Mouse (Mus musculus) myocyte (in vitro differentiated cells): Measurements from ENCODE around the gene Bola2. TPM values are rescaled to one million over a fixed set of nuclear protein-coding genes. Genes with fewer than 3 reads are reported as not detected.

Experiments
- H3K27me3 ChIP-seq: one replicate; pipeline ENCODE4 v1.6.1; 2011; ENCODE audit not compliant: control insufficient read depth, insufficient read depth, insufficient read length
- H3K36me3 ChIP-seq: one replicate; pipeline ENCODE4 v1.6.1; 2011; ENCODE audit not compliant: control insufficient read depth, insufficient read depth
- H3K4me2 ChIP-seq: one replicate; pipeline ENCODE4 v1.6.1; 2011; ENCODE audit warnings: low read depth, control low read depth
- H3K4me3 ChIP-seq: one replicate; pipeline ENCODE4 v1.5.1; 2011; ENCODE audit warnings: mild to moderate bottlenecking, control low read depth, moderate library complexity
- H3K79me2 ChIP-seq: one replicate; pipeline ENCODE4 v1.6.1; 2011; ENCODE audit not compliant: control insufficient read depth, insufficient read depth
- H3ac ChIP-seq: one replicate; pipeline ENCODE4 v1.6.1; 2011; ENCODE audit not compliant: control insufficient read depth, insufficient read length
- CEBPB ChIP-seq: IDR thresholded peaks from 2 replicates; pipeline ENCODE4 v1.6.1; 2011; ENCODE audit warnings: mild to moderate bottlenecking, moderate library complexity; ENCODE audit not compliant: poor library complexity, insufficient read depth, severe bottlenecking
- E2F4 ChIP-seq: IDR thresholded peaks from one replicate; pipeline ENCODE4 v1.6.1; 2011; ENCODE audit warnings: mild to moderate bottlenecking, control low read depth, moderate library complexity; ENCODE audit not compliant: insufficient read depth
- MAX ChIP-seq: IDR thresholded peaks from one replicate; pipeline ENCODE4 v1.6.1; 2011; ENCODE audit warnings: low read depth, mild to moderate bottlenecking, control low read depth
- MYOD1 ChIP-seq, 3 experiments: IDR thresholded peaks; one replicate each; pipeline ENCODE4 v1.6.1; 2011; ENCODE audit warnings: control low read depth in 2 of 3, low read depth in 2 of 3, mild to moderate bottlenecking in 2 of 3, moderate library complexity in 1 of 3; ENCODE audit not compliant: insufficient read length in 2 of 3, control insufficient read depth in 1 of 3
- MYOG ChIP-seq, 3 experiments: IDR thresholded peaks; one replicate each; pipeline ENCODE4 v1.6.1; 2011; ENCODE audit warnings: control low read depth in 2 of 3, low read depth in 2 of 3, mild to moderate bottlenecking in 2 of 3; ENCODE audit not compliant: insufficient read length in 2 of 3, control insufficient read depth in 1 of 3, insufficient read depth in 1 of 3
- POLR2A ChIP-seq: IDR thresholded peaks from one replicate; pipeline ENCODE4 v1.6.1; 2011; ENCODE audit warnings: low read depth, mild to moderate bottlenecking, control low read depth, moderate library complexity; ENCODE audit not compliant: insufficient read length
- POLR2AphosphoS2 ChIP-seq: IDR thresholded peaks from one replicate; pipeline ENCODE4 v1.6.1; 2011; ENCODE audit warnings: low read depth, control low read depth; ENCODE audit not compliant: insufficient read length
- REST ChIP-seq: IDR thresholded peaks from one replicate; pipeline ENCODE4 v1.6.1; 2011; ENCODE audit warnings: mild to moderate bottlenecking, control low read depth, moderate library complexity; ENCODE audit not compliant: insufficient read depth, insufficient read length
- SRF ChIP-seq: IDR thresholded peaks from one replicate; pipeline ENCODE4 v1.6.1; 2011; ENCODE audit warnings: low read depth; ENCODE audit not compliant: control insufficient read depth, insufficient read length
- TCF12 ChIP-seq: IDR thresholded peaks from one replicate; pipeline ENCODE4 v1.6.1; 2011; ENCODE audit warnings: mild to moderate bottlenecking, control low read depth; ENCODE audit not compliant: poor library complexity, insufficient read depth, severe bottlenecking
- TCF3 ChIP-seq: IDR thresholded peaks from one replicate; pipeline ENCODE4 v1.6.1; 2011; ENCODE audit warnings: low read depth, control low read depth; ENCODE audit not compliant: insufficient read length
- USF1 ChIP-seq: IDR thresholded peaks from one replicate; pipeline ENCODE4 v1.6.1; 2011; ENCODE audit warnings: low read depth, mild to moderate bottlenecking, control low read depth, moderate library complexity
- polyA plus RNA-seq: library from polyadenylated mRNA; unstranded; fragments of >200 nt; fragmentation: generic; extraction: Trizol; gene quantifications from one replicate; pipeline ENCODE4 v1.2.1, GENCODE M21; 2012; ENCODE audit warnings: missing spikeins

Gene Bola2
- 79.7 TPM for polyA plus RNA-seq

- H3K79me2 ChIP-seq: peaks cover 14% of the 10 kb centered on the region
- TF ChIP-seq TCF3 (no peak), TCF12 (no peak), POLR2A (peak; percentile 61)
- H3K27me3 ChIP-seq: no peaks in the 10 kb centered on the region
- H3K36me3 ChIP-seq: no peaks in the 10 kb centered on the region
- H3K4me2 ChIP-seq: peak within 1 kb of the TSS; percentile 86
- H3ac ChIP-seq: peak within 1 kb of the TSS; percentile 58
- H3K4me3 ChIP-seq: peak within 1 kb of the TSS; percentile 89
These were observed at the start of gene Bola2 for GRCm38 (mm10) chr7:126695210-126695611. Bola2 (plus strand) TSS chr7:126695401.

DNA sequence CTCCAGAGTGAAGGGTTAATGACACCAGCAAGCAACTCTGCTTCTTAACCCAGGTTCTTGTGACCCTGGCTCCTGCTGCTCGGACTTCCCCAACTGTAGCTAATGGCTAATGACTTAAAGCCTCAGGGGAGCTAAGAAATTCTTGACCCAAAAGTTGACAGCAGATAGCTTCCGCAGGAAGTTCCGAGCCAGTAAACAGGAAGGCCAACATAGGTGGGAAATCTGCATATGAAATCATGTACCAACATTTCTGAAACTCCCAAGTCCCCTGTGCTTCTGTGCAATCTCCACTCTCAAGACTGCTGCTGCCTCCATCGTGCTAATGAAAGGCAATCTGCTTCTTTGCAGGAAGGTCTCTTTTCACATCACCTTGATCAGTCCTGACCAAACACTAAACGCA is 49.5 kb upstream of the Bola2 start:
- Histone ChIP-seq H3K4me3 (no peak overlapping the region), H3K4me2 (no peak overlapping the region), H3K27me3 (no peaks in the 10 kb centered on the region), H3K36me3 (no peaks in the 10 kb centered on the region), H3K79me2 (peaks cover 9% of the 10 kb centered on the region), H3ac (no peak overlapping the region)
- no peak for TF ChIP-seq POLR2A
- no peak for TF ChIP-seq CEBPB
- no peak for TF ChIP-seq MYOG (IDR thresholded peaks at IDR 0.05; ENCODE audit: control insufficient read depth in 1 of 3, insufficient read depth in 1 of 3, insufficient read length in 2 of 3, low read depth in 2 of 3)
- no peak for TF ChIP-seq TCF12
- no peak for TF ChIP-seq MAX
- TF ChIP-seq USF1: no peak
- TF ChIP-seq TCF3: no peak
- TF ChIP-seq E2F4: no peak
- no peak for TF ChIP-seq MYOD1 (IDR thresholded peaks at IDR 0.05; ENCODE audit: control insufficient read depth in 1 of 3, insufficient read length in 2 of 3, low read depth in 2 of 3)
- no peak for TF ChIP-seq SRF
- no peak for TF ChIP-seq REST
- no peak for TF ChIP-seq POLR2AphosphoS2

DNA sequence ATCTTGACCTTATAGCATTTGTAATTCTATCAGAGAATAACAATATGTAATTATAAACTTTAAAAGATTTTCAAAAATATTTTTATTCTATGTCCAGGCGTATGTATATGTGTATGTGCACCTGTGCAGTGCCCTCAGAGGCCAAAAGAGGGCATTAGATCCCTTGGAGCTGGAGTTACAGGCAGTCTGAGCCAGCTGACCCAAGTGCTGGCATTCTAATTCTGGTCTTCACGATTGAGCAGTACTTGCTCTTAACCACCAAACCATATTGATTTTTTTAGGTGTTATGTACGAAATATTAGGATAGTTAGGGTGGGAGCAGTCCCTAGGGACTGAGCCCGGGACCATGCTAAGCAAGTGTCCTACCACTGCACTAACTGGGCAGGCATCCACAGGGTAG is 46.7 kb upstream of the Bola2 start:
- H3K27me3 ChIP-seq: no peaks in the 10 kb centered on the region
- TF ChIP-seq POLR2A: no peak
- TF ChIP-seq MYOG (IDR thresholded peaks at IDR 0.05; ENCODE audit: control insufficient read depth in 1 of 3, insufficient read depth in 1 of 3, insufficient read length in 2 of 3, low read depth in 2 of 3): no peak
- TF ChIP-seq TCF3: no peak
- no peak for TF ChIP-seq SRF
- no peak for TF ChIP-seq MAX
- no peak for TF ChIP-seq CEBPB
- no peak for TF ChIP-seq POLR2AphosphoS2
- TF ChIP-seq REST: no peak
- TF ChIP-seq USF1: no peak
- TF ChIP-seq TCF12: no peak
- no peak for TF ChIP-seq MYOD1 (IDR thresholded peaks at IDR 0.05; ENCODE audit: control insufficient read depth in 1 of 3, insufficient read length in 2 of 3, low read depth in 2 of 3)
- no peak for TF ChIP-seq E2F4
- H3ac ChIP-seq: no peak overlapping the region
- no peaks in the 10 kb centered on the region for H3K36me3 ChIP-seq
- peak overlapping the region; percentile 59 for H3K4me3 ChIP-seq
- H3K79me2 ChIP-seq: peaks cover 9% of the 10 kb centered on the region
- peak overlapping the region; percentile 94 for H3K4me2 ChIP-seq

- no peaks in the 10 kb centered on the region for H3K36me3 ChIP-seq
- H3K79me2 ChIP-seq: peaks cover 11% of the 10 kb centered on the region
- no peaks in the 10 kb centered on the region for H3K27me3 ChIP-seq
- peak within 1 kb of the TSS; percentile 28 for H3ac ChIP-seq
- H3K4me2 ChIP-seq: peak within 1 kb of the TSS; percentile 94
- H3K4me3 ChIP-seq: peak within 1 kb of the TSS; percentile 59
- no peak for TF ChIP-seq REST
- peak; percentile 98 for TF ChIP-seq POLR2AphosphoS2
- TF ChIP-seq USF1: no peak
- peak; percentile 42 for TF ChIP-seq SRF
- TF ChIP-seq MAX: no peak
- TF ChIP-seq MYOG (IDR thresholded peaks at IDR 0.05; ENCODE audit: control insufficient read depth in 1 of 3, insufficient read depth in 1 of 3, insufficient read length in 2 of 3, low read depth in 2 of 3): peak in 1 of 3 experiments; percentile 26
- no peak for TF ChIP-seq TCF3
- TF ChIP-seq CEBPB: no peak
- TF ChIP-seq POLR2A: peak; percentile 98
- no peak for TF ChIP-seq TCF12
- peak in 1 of 3 experiments; percentile 2 for TF ChIP-seq MYOD1 (IDR thresholded peaks at IDR 0.05; ENCODE audit: control insufficient read depth in 1 of 3, insufficient read length in 2 of 3, low read depth in 2 of 3)
- TF ChIP-seq E2F4: peak; percentile 3
These were observed 45.8 kb upstream of the Bola2 start, which contains the start of gene Sgf29 for GRCm38 (mm10) chr7:126649231-126650051. Sgf29 (plus strand) TSS chr7:126649309.

DNA sequence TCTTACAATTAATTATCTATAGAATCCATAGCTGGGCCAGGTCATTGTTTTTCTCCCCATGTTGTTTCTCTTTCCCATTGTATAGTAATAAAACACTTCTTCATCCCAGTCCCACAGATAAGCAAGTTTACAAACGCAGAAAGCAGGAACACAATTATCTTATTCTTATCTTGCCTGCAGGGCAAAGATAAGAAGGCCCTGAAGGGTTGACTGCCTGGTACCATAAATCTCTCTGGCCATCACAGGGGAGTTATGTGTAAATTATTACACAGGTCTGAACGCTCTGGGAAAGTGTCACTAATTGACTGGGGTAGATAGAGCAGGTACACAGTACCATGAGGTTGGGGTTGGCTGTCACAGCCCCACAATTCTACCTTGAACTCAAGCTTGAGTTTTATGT is 44.3 kb upstream of the Bola2 start:
- TF ChIP-seq SRF (no peak), POLR2AphosphoS2 (no peak), TCF12 (no peak), TCF3 (no peak), REST (no peak), E2F4 (no peak), POLR2A (no peak), CEBPB (no peak), MYOD1 (IDR thresholded peaks at IDR 0.05; ENCODE audit: control insufficient read depth in 1 of 3, insufficient read length in 2 of 3, low read depth in 2 of 3) (no peak), USF1 (no peak), MYOG (IDR thresholded peaks at IDR 0.05; ENCODE audit: control insufficient read depth in 1 of 3, insufficient read depth in 1 of 3, insufficient read length in 2 of 3, low read depth in 2 of 3) (no peak), MAX (no peak)
- H3ac ChIP-seq: no peak overlapping the region
- H3K27me3 ChIP-seq: no peaks in the 10 kb centered on the region
- no peak overlapping the region for H3K4me3 ChIP-seq
- no peaks in the 10 kb centered on the region for H3K36me3 ChIP-seq
- H3K79me2 ChIP-seq: peaks cover 14% of the 10 kb centered on the region
- H3K4me2 ChIP-seq: no peak overlapping the region
